Mouse (Mus musculus) brain, embryonic 14.5 days (tissue): Measurements from ENCODE around the gene Ppp2r5c. TPM values are rescaled to one million over a fixed set of nuclear protein-coding genes. Genes with fewer than 3 reads are reported as not detected.

Experiments used
- DNase-seq: peaks from one replicate; pipeline ENCODE4 v3.0.0-alpha.2; 2011; ENCODE audit warnings: low read depth
- CTCF ChIP-seq: fragments of 200-500 bp; IDR thresholded peaks from 2 replicates; pipeline ENCODE4 v1.5.1; 2012; ENCODE audit warnings: inconsistent platforms, mild to moderate bottlenecking, moderate library complexity, borderline replicate concordance; ENCODE audit not compliant: insufficient read depth, insufficient read length; ENCODE audit errors: extremely low read depth
- POLR2A ChIP-seq: fragments of 200-500 bp; IDR thresholded peaks from 2 replicates; pipeline ENCODE4 v1.6.1; 2012; ENCODE audit warnings: mild to moderate bottlenecking, inconsistent platforms, borderline replicate concordance; ENCODE audit not compliant: poor library complexity, insufficient read depth, insufficient read length, severe bottlenecking; ENCODE audit errors: extremely low read depth
- polyA plus RNA-seq: library from polyadenylated mRNA; depleted of rRNA; stranded (reverse); fragments of >200 nt; gene quantifications from 2 replicates; pipeline ENCODE4 v1.2.3, GENCODE M21; 2012

Gene Ppp2r5c
- polyA plus RNA-seq, 1 experiment = 101 TPM

DNA sequence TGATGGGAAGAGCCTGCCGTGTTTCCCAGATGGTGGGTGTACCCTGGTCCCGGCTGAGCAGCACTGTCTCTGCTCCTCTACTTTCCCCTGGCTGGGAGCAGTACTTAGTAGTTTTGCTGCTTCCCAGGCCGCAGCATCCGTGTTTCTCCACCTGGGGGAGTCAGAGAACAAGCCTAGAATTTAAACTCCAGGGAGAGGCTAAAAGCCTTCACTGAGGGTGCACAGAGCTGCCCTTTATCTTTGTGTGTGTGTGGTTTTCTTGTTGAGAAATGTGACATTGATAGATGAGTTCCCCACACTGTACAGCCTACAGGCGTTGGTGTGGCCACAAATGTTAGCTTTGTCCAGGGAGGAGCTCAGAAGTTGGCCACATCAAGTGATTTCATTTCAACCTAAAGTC, 7.3 kb downstream of the Ppp2r5c start:
- TF ChIP-seq CTCF (peak; percentile 65; the same call in 1 of the 2 replicates), POLR2A (no peak)
- peak; percentile 54 for DNase-seq

- DNase-seq = no peak
- TF ChIP-seq POLR2A = no peak
- no peak for TF ChIP-seq CTCF
Observed at GRCm38 (mm10) chr12:110456024-110456423, 9.1 kb downstream of the Ppp2r5c start.

DNA sequence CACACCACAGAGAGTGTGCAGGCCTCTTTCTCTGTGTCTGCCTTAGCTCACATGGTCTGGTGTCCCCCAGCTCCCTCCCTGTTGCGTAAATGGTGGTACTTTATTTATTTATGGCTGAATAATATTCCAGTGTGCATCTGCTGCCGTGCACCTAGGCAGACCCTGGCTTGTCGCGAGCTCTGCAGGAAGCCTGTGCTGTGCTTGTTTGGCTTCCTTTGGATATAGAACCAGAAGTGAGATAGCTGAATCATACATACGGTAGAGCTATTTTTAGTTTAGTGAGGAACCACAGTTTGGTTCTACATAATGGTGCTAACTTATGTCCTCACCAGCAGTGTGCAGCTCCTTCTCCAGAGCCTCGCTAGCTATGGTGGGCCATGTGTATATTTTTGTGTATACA, 11.7 kb downstream of the Ppp2r5c start:
- no peak for DNase-seq
- TF ChIP-seq CTCF = no peak
- no peak for TF ChIP-seq POLR2A

- TF ChIP-seq POLR2A (no peak), CTCF (no peak)
- DNase-seq = no peak
Observed at GRCm38 (mm10) chr12:110460418-110461300, 13.7 kb downstream of the Ppp2r5c start.

- no peak for DNase-seq
- TF ChIP-seq POLR2A (no peak), CTCF (no peak)
Observed at GRCm38 (mm10) chr12:110463711-110464110, 16.8 kb downstream of the Ppp2r5c start.

GRCm38 (mm10) chr12:110471426-110471825, 24.5 kb downstream of the Ppp2r5c start:
- no peak for TF ChIP-seq CTCF
- TF ChIP-seq POLR2A = no peak
- DNase-seq = no peak

DNA sequence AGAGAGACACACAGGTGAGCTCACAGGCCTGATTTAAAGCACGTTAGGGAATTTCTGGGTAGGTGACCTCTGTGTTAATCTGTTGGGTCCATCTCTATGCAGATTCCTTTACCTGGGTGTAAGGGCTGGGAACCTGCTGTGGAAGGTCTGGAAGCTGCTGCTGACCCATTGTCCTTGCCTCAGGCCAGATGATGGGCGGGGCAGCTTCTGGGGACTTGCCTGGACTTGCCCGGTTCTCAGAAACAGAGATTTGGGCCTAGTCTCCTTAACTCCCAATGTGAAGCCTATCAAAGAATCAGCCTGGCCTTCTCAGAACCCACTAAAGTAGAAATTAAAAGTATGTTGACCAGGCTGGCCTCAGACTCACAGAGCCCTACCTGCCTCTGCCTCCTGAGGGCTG, 25.3 kb downstream of the Ppp2r5c start:
- no peak for TF ChIP-seq POLR2A
- no peak for TF ChIP-seq CTCF
- no peak for DNase-seq

GRCm38 (mm10) chr12:110474497-110474896, 27.6 kb downstream of the Ppp2r5c start:
- DNase-seq = no peak
- no peak for TF ChIP-seq POLR2A
- TF ChIP-seq CTCF = no peak

DNA sequence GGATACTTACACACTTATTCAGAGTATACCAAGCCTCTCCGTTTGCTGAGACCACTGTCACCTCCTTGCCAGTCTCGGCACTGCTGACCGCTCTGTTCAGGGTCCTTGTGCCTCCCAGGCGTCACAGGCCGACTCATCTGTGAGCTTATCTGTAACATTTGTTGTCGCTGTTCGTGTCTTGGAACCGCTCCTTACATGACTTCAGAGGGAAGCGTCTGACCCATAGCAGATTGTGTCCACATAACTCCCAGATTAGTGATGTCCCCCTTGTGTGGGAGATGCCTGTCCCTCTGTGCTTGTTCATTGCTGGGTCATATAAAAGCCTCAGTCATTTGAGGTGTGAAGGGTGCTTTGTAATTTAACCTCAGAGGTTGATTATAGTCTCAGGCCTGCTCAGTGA, 29.6 kb downstream of the Ppp2r5c start:
- TF ChIP-seq POLR2A (no peak), CTCF (no peak)
- DNase-seq = no peak

GRCm38 (mm10) chr12:110477906-110478305, 31.0 kb downstream of the Ppp2r5c start:
- no peak for TF ChIP-seq CTCF
- TF ChIP-seq POLR2A = no peak
- no peak for DNase-seq

- TF ChIP-seq CTCF (no peak), POLR2A (no peak)
- no peak for DNase-seq
Observed at GRCm38 (mm10) chr12:110478601-110479008, 31.7 kb downstream of the Ppp2r5c start.

DNA sequence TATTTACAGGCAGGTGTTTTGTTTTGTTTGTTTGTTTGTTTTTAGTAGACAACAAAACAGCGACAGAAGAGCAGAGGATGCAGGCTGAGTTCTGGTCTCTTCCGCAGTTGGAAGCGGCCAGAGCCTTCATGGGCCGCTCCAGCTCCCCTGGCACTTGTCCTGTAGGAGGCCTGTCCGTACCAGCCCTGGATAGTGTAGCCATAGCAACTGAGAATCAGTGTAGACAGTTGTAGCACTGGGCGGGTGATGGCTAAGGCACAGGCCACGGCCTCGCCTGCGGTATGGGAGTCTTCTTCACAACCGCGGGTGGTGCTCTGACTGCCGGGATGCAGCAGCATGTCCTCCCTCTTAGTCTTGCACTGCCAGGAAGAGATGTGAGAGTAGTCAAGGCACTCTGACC, 32.3 kb downstream of the Ppp2r5c start:
- no peak for DNase-seq
- TF ChIP-seq CTCF = no peak
- TF ChIP-seq POLR2A = no peak
